Mouse (Mus musculus): ENCODE measurements at regions not wholly inside any gene's neighbourhood (a gene's known extent, or its start where the extent isn't known, plus 50 kb on each side); places are given as distances from the start of the nearest gene placed in this dataset.
A peak's percentile ranks its signal among the peaks of the same experiment; 100 is the strongest.

DNA sequence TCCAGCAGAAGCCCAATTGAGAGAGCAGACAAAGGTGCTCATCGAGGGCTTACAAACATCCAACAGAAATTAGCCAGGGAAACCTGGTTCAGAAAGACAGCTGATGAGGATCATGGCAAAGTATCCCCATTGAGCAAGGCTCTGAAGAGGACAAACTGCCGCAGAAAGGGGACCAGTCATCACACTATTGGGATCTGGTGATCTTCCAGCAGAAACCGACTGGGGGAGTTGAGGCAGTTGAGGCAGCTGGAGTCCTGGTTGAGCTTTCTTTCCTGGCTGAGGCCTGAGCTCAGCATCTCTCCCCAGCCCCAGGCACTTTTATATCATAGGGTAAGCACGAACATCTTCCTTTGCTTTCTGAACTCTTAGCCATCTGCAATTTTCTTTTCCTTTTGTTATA lies 282.7 kb downstream of the Insig2 start:
- DNase-seq (ENCODE audit: low spot score in 2 of 2) = no peak

DNA sequence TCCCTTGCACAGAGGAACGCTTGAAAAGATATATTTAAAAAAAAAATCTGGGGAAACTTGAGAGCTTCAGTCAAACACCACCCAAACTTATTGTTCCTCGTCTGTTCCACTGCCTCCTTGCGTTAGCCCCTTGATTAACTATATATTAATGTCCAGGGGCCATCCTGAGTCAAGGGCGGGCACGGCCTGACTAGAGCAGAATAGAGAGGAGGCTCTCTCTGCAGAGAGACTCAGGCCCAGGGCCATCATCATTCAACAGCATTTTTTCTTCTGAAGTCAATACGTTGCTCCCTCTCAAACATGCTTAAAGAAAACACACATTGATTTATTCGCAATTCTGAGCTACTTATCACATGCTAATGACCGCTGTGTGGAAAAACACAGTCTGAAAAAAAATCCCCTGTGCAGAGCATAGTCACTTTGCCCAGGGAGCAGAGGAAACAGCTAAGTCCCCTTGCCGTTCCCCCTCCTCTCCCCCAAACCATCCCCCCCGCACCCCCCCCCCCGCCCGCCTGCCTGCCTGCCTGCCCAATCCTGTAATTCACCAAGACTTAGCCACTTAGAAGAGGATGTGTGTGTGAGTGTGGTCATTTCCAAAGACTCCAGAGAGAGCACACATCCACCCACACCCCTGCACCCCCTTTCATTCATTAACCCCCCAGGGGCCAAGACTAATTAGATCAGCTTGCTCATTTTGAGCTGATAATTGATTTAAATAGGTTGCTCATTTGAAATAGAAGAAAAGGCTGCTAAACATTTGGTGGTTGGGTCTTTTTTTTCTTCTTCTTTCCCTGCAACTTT lies 281.5 kb downstream of the Insig2 start:
- DNase-seq (ENCODE audit: low spot score in 2 of 2) = no peak

DNA sequence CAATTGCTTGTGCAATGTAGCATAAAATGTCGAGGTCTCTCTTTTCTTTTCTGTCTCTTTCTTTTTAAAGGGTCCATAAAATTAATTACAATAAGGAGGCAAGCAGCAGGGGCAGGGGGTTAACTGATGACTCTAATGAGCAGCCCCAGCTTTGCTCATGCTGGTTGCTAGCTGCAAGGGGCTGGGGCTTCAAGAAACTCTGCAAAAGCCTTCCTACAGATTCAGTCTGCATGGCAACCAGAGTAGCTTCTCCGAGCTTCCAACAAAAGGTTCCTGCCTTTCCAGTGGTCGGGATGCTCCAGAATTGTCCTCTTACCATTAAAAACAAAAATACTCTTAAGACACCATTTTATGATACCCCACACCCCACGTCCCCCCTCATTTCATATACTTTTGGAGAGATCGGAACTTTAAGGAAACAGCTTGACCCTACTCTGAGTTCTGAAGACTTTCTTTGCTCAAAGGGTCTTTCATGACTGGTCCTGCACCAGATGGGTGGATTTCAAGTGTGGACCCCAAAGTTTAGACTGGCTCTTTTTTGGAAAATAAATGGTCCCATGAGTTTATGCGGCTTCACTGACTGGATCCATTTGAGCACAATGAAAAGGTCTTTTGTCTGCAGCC lies 280.8 kb downstream of the Insig2 start:
- no peak for DNase-seq (ENCODE audit: low spot score in 2 of 2)

DNA sequence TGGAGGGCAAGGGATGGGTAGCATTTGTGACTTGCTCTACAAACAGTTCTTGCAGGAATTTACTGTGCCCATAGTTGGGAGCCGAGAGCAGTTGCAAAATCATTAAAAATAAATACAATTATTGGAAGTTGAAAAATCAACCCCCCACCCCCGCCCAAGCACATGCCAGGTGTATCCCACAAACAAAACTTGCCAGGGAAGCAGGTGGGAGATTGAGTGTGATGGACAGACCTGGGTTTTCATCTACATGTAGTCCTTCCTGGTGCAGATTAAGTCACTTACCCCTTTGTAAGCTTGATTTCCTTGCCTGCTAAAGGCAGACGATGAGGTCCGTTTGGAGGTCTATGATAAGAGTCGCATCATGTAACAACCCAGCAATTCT lies 280.3 kb downstream of the Insig2 start:
- DNase-seq (ENCODE audit: low spot score in 2 of 2) = no peak

DNA sequence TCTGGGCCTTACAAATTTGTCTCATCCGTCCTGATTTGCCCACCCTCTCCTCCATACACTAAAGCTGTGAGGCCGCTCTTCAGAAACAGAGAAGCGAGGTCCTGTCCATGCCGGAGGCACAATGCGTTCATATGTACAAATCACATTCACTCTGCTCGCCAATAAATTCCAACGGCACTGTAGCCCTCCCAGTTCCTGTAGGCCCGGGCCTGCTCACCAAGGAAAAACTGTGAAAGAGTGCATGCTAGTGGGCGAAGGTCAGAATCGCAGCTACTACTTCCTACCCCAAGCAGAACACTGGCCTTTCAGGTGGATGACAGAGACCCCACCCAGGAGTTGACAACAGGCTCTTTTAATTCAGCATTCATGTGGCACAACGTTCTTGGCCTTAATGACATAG lies 278.7 kb downstream of the Insig2 start:
- DNase-seq (ENCODE audit: low spot score in 2 of 2) = no peak

DNA sequence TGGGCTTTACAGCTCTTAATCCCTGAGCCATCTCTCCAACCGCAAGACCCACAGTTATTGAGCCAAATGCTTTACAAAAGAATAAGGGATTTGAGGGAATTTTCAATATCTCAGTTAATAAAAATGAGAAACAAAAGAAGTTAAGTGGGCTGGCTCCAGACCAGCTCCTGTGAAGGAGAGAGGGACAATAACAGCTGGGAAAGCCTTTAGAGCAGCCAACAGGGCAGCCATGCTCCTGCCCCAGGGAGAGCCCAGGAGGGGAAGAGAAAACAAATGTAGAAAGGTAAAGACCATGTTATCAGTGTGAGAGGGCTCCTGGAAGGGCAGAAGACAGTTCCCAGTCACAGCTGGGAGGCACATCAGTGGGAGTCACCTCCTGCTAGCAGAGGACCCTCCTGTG lies 257.8 kb downstream of the Insig2 start:
- no peak for DNase-seq (ENCODE audit: low spot score in 2 of 2)

DNA sequence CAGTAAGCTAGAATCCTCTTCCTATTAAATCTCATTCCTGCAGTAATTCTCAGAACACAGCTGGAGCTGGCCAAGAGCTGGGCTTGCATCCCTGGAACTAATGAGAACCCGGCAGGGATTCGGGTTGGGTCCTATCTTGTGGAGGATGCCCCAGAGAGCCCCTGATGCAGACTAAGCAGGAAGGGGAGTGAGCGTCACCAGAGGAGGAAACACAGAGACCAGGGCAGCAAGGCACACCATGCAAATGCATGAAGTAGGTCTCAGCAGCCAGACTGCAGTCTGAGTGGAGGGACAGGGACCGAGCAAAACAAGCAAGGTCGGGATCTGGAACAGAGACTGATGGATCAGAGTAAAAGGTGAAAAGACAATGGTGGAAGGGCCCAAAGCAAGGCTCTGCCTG lies 249.6 kb downstream of the Insig2 start:
- no peak for DNase-seq (ENCODE audit: low spot score in 2 of 2)

DNA sequence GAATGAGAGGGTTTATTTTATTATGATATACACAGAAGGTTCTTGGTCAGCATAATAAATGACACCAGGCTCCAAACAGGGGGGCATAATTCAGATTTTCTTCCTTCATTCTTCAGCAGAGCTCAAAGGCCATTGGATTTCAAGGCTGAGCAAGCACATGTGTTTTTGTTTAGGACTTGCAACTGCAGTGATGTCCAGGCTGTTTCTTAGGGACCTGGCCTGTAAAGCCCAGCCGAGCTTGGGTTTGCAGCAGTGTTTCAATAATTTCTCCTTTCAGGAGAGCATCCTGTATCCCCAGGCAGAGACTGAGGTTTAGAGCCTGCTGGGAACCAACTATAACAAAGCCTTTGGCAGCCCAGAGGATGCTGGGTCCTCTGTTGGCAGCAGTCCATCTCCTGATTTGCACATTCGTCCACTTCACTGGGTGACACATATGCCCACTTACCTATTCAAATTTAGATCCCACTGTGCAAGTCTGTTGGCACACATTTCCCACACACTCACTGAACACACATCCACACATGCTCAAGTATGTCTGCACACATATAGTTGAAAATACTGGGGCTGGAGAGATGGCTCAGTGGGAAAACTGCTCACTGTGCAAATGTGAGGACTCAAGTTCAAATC lies 247.2 kb downstream of the Insig2 start:
- no peak for DNase-seq (ENCODE audit: low spot score in 2 of 2)

DNA sequence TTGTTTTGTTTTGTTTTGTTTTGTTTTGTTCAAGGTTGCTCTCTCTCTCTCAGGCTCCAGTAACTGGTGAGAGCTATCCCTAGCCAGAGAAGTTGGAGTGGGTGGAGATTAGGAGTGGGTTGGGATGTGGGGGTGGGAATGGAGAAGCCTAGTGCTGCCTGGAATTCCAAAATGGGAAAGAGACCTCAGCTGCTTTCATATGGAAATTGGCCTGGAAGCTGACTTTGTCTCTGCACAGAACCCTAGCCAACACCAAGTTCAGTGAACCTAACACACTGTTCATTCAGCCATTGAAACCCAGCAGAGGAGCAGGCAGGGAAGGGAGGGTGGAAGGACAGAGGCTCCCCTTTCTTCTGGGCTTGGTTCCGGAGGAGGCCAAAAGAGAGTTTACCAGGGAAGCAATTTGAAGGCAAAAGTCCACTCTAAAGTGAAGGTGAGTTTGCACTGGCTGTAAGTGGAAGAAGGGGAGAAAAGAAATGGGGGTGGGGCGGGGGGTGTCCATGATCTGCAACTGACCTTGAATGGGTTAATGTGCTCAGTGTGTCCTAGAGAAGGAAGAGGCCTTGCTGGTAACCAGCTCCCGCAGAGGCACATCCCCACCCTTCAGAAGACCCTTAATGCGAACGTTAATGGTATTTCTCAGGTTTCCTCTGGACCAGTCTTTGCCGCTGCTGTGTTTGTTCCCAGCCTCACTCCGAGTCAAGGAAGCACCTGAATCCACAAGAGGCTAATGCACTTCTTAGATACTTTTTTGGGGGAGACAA lies 245.1 kb downstream of the Insig2 start:
- DNase-seq (ENCODE audit: low spot score in 2 of 2) = peak; percentile 6 to 13

DNA sequence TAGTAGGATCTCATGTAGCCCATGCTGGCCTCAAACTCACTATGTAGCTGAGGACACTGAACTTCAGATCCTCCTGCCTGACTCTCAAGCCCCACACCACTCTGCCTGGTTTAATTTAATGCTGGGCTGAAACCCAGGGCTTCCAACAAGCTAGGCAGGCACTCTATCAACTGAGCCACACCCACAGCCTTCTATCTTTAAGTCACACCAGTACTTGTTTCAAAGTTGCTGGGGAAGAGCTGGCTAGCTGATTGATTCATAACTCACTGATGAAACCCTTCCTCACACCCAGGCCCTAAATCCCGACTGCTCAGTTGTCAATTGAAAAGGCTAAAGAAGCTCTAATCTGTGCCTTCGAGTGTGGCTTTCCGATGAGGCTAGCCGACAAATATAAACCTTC lies 241.8 kb downstream of the Insig2 start:
- no peak for DNase-seq (ENCODE audit: low spot score in 2 of 2)

DNA sequence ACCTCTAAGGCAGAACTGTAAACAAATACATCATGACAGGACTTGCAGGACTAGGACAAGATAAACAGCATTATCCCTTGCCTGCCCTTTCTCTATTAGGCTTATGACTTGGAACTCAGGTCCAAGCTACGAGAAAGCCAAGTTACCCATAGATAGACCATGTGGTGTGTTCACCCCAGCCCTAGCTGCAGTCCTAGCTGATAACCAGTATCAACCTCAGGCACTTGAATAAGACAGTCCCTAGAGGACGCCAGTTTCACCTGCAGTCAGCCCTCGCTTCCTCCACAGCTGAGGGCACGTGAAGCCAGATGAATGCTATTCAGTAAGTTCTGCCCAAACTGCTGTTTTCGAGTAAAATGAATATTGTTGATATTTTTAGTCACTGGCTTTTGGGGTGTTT lies 239.5 kb downstream of the Insig2 start:
- DNase-seq (ENCODE audit: low spot score in 2 of 2) = no peak

DNA sequence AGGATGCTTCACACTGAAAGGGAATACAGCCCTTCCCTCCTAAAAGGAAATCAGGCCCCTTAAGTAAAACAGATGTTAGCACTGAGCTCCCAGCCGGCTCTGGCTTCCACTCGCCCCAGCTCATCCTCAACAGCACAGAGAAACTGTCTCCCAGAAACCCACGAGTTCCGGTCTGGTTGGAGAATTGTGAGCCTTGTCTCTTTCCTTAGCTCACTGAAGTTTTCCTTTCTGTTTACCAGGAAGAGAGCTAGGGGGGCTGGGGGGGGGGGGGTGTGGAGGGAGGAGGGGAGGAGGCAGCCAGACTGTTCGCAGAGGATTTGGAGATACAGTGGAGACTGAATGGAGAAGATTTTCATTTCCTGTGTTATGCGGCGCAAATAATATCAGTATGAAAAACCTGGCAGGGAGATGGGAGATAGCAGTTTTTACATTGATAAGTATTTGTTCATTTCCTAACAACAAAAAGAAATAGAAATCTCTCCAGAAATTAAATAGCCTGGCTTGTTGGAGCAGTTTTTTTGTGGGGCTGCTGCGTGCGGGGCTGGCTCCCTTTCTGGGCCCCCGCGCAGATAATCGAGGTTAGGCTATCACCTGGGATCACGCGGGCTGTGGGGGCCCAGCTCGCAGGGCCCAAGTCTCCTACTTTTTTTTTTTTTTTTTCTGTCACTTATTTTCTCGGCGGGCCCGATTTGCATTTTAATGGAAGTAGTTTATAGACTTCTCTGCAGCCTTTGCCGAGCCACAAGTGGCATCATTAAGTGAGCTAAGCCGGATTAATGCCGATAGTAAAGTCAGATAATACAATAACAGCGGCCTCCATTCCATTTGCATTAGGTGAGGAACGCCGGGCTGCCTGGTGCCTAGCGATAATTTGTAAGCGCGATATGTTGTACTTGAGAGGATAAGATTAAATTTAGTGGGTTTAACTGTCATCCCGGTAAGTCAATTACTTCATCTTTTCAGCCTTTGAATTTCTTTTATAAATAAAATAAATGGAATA lies 235.5 kb downstream of the Insig2 start:
- DNase-seq (ENCODE audit: low spot score in 2 of 2) = no peak

DNA sequence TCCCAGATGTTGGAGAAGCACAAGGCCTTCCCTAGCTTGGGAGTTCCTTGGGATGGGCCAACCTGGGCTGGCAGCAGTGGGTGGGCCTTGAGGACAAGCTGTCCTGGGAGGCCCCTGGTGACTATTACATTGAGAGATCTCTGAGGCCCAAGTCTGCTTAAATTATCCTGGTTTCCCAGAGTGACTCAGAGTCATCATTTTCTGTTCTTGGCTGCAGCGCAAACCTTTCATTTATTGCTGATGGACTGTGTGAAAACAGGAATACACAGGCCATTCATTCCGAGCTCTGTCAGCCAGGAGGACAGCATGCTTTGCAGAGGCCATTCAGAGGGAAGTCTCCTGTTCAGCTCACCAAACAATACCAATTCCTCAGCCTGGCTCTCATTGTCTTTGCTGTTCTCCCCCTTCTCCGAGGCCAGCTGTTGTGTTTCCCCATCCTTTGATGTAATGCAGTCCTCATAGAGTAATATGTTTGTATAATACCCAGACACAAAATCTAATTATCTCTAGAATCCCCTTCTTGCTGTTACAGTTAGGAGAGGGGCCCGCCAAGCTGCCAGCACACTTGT lies 220.5 kb downstream of the Insig2 start:
- DNase-seq (ENCODE audit: low spot score in 2 of 2) = no peak

DNA sequence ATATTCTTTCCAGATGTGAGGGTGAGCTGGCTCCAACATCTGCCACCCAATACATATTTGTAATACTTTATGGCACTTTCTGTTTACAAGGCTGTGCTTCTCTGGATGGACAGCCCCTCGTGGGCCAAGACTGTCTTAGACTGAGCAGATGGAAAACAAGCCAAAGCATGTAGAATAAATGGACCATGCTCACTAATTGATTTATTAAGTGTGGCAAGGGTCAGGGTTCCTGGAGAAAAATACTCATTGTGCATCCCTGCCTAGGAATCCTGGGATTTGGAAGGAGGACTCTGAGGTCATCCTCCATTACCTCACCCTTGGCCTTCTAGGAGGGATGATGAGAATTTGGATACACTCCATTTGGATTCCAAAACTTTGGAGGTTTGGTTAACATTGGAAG lies 219.9 kb downstream of the Insig2 start:
- no peak for DNase-seq (ENCODE audit: low spot score in 2 of 2)

DNA sequence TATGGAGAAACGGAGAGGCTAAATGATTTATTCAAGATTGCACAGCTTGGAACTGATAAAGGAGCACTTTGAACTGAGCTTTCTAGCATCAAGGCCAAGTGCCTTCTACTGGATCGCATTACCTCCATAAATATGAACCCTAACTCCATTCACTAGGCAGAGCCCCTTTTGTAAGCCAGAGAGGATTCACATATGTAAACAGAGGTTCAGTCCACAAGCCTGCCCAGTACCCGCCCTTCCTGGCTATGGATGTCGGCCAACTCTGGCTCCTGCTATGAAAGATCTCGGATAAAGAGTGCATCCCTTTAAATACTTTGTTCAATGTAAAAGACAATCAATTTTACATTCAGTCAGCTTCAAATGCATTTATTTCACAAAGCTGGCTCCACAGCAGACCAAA lies 215.8 kb downstream of the Insig2 start:
- DNase-seq (ENCODE audit: low spot score in 2 of 2) = no peak

DNA sequence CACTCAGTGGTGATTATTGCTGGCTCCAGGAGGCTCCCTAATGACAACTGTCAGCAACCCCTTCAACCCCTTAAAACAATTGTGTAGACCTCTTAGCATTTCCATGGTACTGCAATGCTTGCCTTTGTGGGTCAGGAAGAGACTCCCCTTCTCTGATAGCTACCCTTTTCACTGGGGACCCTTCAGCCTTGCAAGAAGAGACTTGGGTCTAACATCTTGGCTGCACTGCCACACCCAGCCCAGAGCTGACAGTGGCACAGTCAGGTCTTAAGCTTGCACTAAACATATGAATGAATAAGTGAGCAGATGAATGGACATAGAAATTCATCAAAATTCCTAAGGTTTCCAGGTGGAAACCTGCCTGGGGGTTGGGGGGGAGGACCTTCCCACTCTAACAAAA lies 209.0 kb downstream of the Insig2 start:
- DNase-seq (ENCODE audit: low spot score in 2 of 2) = no peak

DNA sequence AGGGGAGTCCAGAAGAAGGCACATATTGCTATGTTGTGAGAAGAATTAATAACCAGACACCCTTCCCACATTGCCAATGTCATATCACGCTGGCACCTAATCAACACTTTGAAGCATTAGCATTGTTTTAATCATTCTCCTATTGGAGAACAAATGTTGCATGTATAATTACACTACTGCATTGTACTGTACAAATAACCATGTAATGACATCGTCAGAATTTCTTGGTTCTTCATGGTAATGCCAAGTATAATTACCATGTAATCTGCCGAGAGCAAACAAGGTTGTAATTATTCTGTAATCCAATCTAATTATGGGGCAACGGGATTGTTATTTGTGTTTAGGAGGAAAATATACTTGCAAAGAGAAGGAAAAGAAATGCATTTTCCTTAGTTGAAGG lies 196.1 kb downstream of the Insig2 start:
- DNase-seq (ENCODE audit: low spot score in 2 of 2) = no peak

DNA sequence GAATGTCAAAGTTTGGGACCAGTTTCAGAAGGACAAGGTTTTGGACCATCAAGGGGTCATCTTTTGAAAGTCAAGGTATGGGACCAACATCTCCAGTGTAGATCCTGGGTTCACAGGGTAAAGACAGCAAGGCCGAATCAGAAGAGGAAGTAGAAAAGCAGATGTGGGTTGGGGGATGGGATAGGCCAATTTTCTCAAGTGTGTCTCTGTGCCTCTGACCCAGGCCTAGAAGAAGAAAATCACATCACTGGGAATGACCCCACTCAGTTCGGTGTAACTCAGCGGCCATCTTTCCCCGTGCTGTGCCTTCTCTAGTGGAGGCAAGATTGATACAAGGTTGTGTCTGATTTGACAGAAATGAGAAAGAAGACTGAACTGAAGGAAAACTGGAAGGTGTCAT lies 195.5 kb downstream of the Insig2 start:
- DNase-seq (ENCODE audit: low spot score in 2 of 2) = no peak

DNA sequence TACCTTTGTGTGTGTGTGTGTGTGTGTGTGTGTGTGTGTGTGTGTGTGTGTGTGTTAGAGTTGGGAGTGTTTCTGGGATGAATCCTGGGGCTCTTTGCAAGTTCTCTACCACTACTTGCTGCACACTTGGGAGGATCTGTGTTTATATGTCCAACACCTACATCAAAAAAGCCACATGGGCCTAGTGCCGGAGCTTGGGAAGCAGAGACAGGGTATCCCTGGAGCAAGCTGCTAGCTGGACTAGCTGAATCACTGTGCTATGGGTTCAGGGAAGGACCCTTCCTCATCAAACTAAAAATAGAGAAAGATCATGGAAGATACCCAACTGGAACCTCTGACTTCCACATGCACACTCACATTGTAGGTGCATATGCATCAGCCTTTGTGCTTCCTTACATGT lies 187.4 kb downstream of the Insig2 start:
- DNase-seq (ENCODE audit: low spot score in 2 of 2) = no peak

DNA sequence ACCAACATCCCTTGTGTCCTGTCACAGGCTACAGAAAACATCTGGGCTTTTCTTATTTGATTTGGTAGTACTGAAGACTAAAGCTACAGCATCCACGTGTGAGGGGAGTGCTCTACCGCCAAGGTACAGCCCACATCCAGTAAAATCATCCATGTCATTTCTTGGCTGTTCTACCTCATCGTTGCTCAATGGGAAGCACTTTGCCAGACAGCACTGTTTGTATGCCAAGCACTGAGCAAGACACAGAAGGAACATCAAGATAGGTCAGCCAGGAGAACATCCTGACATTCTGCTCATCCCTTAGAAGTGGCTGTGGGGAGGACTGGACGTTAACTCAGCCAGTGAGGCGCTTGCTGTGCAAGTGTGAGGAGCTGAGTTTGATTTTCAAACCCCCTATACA lies 178.9 kb downstream of the Insig2 start:
- DNase-seq (ENCODE audit: low spot score in 2 of 2) = no peak

DNA sequence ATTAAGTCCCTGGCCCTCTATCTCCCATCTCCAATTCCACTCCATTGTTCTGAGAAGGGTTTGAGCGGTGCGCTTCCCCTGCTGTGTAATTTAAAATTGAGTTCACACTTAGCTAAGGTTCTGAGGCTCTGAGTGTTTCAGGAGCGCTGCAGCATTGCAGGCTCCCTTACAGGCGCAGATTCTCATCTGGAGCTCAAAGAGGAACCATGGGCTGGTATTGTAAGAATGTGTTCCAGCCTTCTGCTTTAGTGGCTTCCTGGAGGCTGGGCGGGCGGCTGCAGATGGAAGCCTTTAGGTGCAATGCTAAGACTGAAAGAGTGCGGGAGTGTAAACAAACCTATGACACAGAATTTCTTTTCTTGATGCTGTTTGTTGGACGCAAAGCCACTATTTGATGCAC lies 177.8 kb downstream of the Insig2 start:
- DNase-seq (ENCODE audit: low spot score in 2 of 2) = no peak

Data from right cerebral cortex, postnatal 36 days (tissue).